Mouse (Mus musculus) C2C12 (cell line): Measurements from ENCODE around the gene Itgav. TPM values are rescaled to one million over a fixed set of nuclear protein-coding genes. Genes with fewer than 3 reads are reported as not detected.

Source experiments
- H3K27me3 ChIP-seq: one replicate; pipeline ENCODE4 v1.6.1; 2011; ENCODE audit not compliant: control insufficient read depth, insufficient read depth, insufficient read length
- H3K36me3 ChIP-seq: one replicate; pipeline ENCODE4 v1.6.1; 2011; ENCODE audit not compliant: control insufficient read depth, insufficient read depth
- H3K4me3 ChIP-seq: one replicate; pipeline ENCODE4 v1.5.1; 2011; ENCODE audit warnings: mild to moderate bottlenecking, control low read depth; ENCODE audit not compliant: poor library complexity, insufficient read depth, severe bottlenecking
- H3K79me2 ChIP-seq: one replicate; pipeline ENCODE4 v1.6.1; 2011; ENCODE audit not compliant: control insufficient read depth, insufficient read depth
- H3K79me3 ChIP-seq: one replicate; pipeline ENCODE4 v1.6.1; 2011; ENCODE audit warnings: low read depth, control low read depth
- H3ac ChIP-seq: one replicate; pipeline ENCODE3; 2011; ENCODE audit warnings: low read depth; ENCODE audit not compliant: control insufficient read depth, insufficient read length
- CEBPB ChIP-seq: IDR thresholded peaks from one replicate; pipeline ENCODE4 v1.6.1; 2011; ENCODE audit warnings: low read depth, mild to moderate bottlenecking, control low read depth, moderate library complexity
- CTCF ChIP-seq: IDR thresholded peaks from one replicate; pipeline ENCODE4 v1.5.1; 2011; ENCODE audit not compliant: control insufficient read depth, insufficient read depth, insufficient read length
- FOSL1 ChIP-seq: IDR thresholded peaks from one replicate; pipeline ENCODE4 v1.8.0; 2011; ENCODE audit warnings: mild to moderate bottlenecking, low read length; ENCODE audit not compliant: poor library complexity, insufficient read depth, severe bottlenecking
- MAX ChIP-seq: IDR thresholded peaks from one replicate; pipeline ENCODE4 v1.6.1; 2011; ENCODE audit warnings: mild to moderate bottlenecking, control low read depth
- MYOD1 ChIP-seq: IDR thresholded peaks from one replicate; pipeline ENCODE4 v1.6.1; 2011; ENCODE audit warnings: low read depth; ENCODE audit not compliant: control insufficient read depth, insufficient read length
- MYOG ChIP-seq: IDR thresholded peaks from one replicate; pipeline ENCODE4 v1.6.1; 2011; ENCODE audit not compliant: control insufficient read depth, insufficient read length; ENCODE audit errors: extremely low read depth
- USF1 ChIP-seq: IDR thresholded peaks from one replicate; pipeline ENCODE4 v1.6.1; 2011; ENCODE audit warnings: low read depth, mild to moderate bottlenecking, control low read depth, moderate library complexity
- polyA plus RNA-seq: library from polyadenylated mRNA; unstranded; fragments of >200 nt; fragmentation: generic; extraction: Trizol; gene quantifications from one replicate; pipeline ENCODE4 v1.2.1, GENCODE M21; 2012; ENCODE audit warnings: missing spikeins

The Itgav gene
- polyA plus RNA-seq, 1 experiment = 32.1 TPM

DNA sequence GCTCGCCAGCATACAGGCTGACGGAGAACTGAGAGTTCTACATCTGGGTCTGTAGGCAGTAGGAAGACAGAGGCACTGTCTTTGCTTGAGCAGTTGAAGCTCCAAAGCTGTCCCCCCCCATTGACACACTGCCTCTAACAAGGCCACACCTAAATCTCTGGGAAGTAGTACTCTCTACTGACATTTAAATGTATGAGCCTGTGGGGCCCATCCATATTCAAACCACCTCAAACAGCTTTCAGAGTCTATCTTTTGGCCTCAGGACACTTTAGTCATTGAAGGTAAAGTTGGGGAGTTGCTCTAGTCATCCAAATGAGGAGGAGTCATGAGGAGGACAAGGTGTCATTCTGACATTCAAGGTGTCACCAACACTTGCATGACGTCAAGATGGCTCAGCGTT is 5.9 kb upstream of the Itgav start:
- H3K79me3 ChIP-seq = no peaks in the 10 kb centered on the region
- TF ChIP-seq MYOD1 (no peak), MYOG (no peak), CEBPB (no peak)
- H3K79me2 ChIP-seq = peaks cover 5% of the 10 kb centered on the region
- H3K27me3 ChIP-seq = no peaks in the 10 kb centered on the region
- no peak overlapping the region for H3ac ChIP-seq
- H3K36me3 ChIP-seq = no peaks in the 10 kb centered on the region
- no peak overlapping the region for H3K4me3 ChIP-seq

DNA sequence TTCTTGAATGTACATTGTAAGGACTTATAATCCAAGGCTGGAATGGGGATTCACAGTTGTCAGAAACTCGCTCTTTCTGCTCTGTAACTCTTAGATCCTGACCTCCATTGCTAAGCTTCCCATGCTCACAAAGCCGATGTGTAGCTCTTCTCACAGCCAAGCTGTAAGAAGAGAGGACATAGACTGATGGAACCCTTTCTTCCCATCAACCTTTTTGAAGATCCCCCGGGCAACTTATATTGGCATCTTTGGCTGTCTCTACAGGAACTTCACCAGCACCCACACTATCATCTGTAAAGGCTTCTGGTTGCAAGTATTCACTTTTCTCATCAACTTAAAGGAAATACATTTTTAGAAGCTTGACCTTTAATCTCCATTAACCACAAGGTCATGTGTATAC is 2.6 kb upstream of the Itgav start:
- Histone ChIP-seq H3ac (no peak overlapping the region), H3K79me3 (peaks cover 18% of the 10 kb centered on the region), H3K4me3 (no peak overlapping the region), H3K36me3 (no peaks in the 10 kb centered on the region), H3K27me3 (no peaks in the 10 kb centered on the region), H3K79me2 (peaks cover 29% of the 10 kb centered on the region)
- TF ChIP-seq USF1 (no peak), MYOD1 (no peak)

DNA sequence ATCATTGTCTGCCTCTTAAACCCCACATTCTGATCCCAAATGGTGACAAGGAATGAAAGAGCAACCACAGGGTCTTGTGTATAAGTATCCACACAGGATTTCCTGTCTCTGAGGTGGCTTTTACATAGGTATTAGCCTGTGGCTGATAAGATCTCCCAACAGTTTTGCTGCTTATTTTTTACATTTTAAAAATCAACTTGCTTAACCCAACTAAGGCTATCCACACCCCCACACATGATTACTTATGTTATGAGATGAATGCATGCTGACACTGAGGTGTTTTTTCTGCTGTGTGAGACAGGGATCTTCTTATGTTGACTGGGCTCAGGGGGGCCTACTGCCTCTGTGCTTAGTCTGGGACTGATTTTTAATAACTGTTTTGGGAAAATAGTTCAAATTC is 1.3 kb upstream of the Itgav start:
- Histone ChIP-seq H3ac (no peak overlapping the region), H3K27me3 (no peaks in the 10 kb centered on the region), H3K4me3 (no peak overlapping the region), H3K79me3 (peaks cover 28% of the 10 kb centered on the region), H3K36me3 (no peaks in the 10 kb centered on the region), H3K79me2 (peaks cover 42% of the 10 kb centered on the region)
- TF ChIP-seq FOSL1 (no peak), CTCF (no peak), USF1 (no peak), MYOG (no peak), MYOD1 (no peak), CEBPB (no peak), MAX (no peak)

DNA sequence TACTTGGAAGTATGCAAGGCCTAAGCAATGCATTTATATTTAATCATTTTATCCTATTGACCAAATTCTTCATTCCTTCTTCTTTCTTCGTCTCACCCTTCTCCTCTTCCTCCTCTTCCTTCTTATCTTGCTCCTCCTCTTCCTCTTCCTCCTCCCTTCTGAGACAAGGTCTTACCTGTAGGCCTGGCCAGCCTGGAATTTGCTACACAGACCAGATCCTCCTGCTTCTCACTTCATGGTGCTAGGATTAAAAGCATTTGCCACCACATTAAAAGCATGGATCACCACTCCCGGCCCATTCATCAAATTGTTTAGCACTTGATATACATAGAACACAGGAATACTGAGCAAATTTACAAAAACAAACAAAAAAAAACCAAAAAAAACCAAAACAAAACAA is 851 bp upstream of the Itgav start:
- peak overlapping the region; percentile 56 for H3ac ChIP-seq
- no peaks in the 10 kb centered on the region for H3K27me3 ChIP-seq
- H3K79me3 ChIP-seq = peaks cover 28% of the 10 kb centered on the region
- H3K79me2 ChIP-seq = peaks cover 44% of the 10 kb centered on the region
- TF ChIP-seq MYOG = no peak
- H3K36me3 ChIP-seq = no peaks in the 10 kb centered on the region
- H3K4me3 ChIP-seq = peak overlapping the region; percentile 86

DNA sequence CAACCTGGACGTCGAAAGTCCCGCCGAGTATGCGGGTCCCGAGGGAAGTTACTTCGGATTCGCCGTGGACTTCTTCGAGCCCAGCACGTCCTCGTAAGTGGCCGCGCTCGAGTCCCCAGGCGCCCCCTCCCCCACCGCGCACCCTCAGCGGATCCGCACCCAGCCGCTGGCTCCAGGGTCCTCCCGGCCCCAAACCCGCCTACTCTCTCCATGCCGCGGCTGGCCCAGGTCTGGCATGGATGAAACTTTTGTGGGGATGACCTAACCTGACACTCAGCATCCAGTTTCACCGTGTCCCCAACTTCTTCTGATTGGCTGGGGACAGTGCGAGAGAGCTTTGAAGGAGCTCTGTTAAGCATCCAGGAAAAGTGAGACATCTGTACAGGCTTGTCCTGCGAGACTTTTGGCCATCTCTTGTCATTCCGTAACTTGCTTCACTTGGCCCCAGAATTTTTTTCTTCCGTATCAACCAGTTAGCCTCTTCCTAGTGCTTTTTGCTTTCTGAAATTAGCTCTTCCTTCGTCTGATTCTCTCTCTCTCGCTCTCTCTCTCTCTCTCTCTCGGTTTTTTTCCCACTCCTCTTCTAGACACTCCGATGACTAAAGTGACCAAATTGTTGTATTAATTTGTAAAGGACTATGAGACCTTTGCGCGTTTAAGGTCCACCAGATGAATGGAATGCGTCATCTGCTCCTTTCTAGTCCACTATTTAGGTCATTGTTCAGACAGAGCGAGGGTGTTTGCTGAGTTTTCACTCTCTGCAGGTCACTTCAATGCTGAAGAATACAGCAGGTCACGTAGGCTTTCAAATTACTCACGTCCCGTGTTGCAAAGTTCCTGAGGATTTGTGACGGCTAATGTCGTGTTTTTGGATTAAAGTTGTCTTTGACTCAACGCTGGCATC is 882 bp downstream of the Itgav start:
- peaks cover 6% of the 10 kb centered on the region for H3K36me3 ChIP-seq
- H3K27me3 ChIP-seq = no peaks in the 10 kb centered on the region
- peaks cover 60% of the 10 kb centered on the region for H3K79me2 ChIP-seq
- peaks cover 41% of the 10 kb centered on the region for H3K79me3 ChIP-seq
- H3ac ChIP-seq = peak overlapping the region; percentile 78
- H3K4me3 ChIP-seq = peak overlapping the region; percentile 86
- TF ChIP-seq CTCF (no peak), CEBPB (no peak), MYOG (no peak), MYOD1 (no peak), MAX (no peak), FOSL1 (no peak), USF1 (no peak)

DNA sequence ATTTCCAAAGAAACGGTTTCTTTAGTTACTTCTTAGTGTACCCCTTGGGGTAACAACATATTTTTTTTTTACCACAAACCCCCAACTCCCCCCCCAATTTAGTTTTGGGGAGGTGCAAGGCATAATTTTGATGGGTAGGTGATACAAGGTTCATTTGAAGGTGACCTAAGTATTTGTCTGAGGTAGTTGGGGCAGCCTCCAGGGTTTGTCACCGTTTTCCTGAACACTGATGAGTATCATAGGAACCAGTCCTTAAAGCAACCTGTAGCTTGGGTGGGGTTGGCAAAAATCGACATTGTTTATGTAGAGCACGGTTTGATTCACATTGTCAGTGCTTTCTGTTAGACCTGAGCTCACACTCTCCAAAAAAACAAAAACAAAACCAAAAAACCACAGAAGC is 1.6 kb downstream of the Itgav start:
- Histone ChIP-seq H3K36me3 (peaks cover 14% of the 10 kb centered on the region), H3K79me3 (peaks cover 49% of the 10 kb centered on the region), H3K27me3 (no peaks in the 10 kb centered on the region), H3K79me2 (peaks cover 67% of the 10 kb centered on the region), H3ac (peak overlapping the region; percentile 42), H3K4me3 (peak overlapping the region; percentile 86)
- no peak for TF ChIP-seq MYOD1
- TF ChIP-seq USF1 = no peak
